Mouse (Mus musculus): ENCODE measurements around the gene Il17rc.

DNA sequence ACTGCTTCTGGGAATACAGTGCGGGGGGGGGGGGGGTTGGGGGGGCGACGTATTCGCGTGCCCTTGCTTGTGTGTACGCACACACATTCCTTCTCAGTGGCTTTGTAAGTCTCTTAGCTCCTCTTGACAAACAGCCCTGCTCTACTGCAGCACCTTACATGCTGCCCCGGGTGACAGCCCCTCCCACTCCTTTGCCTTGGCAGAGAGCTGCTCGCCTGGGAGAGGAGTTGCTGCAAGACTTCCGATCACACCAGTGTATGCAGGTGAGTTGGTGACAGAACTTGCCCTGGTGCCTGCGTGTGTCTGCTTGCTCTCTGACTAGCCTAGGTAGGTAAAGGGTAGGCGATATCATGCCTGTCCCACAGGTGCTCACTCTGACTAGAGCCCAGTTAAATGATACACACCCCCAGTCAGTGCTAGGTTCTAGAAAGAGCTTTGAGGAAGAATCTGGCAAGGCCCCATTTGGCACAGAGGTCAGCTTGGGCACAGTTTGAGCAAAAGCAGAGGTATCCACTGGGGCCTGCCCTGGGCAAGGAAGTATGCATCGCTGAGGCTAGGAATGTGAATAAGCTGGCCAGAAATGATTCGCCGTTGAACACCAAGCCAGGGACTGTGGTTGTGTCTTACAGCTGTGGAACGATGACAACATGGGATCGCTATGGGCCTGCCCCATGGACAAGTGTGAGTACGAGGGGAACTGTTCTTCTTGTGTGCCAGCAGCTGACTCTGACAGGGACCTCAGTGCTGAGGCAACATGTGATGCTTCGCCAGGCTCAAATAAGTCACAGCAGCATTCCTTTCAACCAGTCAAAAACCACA is 9.5 kb downstream of the Il17rc start:
- TF ChIP-seq CTCF (IDR thresholded peaks at IDR 0.05; ENCODE audit: low read depth) (no peak), EP300 (IDR thresholded peaks at IDR 0.05; ENCODE audit: low read depth) (no peak)
